Mouse (Mus musculus) embryonic facial prominence, embryonic 14.5 days (tissue): ENCODE measurements around the gene Garnl3. TPM values are rescaled to one million over a fixed set of nuclear protein-coding genes. Genes with fewer than 3 reads are reported as not detected.
A peak's percentile ranks its signal among the peaks of the same experiment; 100 is the strongest.

Experiments used
- ATAC-seq: fragments of 200-750 bp; cut with Nextera tagmentation; 2 replicates; pipeline ENCODE4 v1.8.0; 2017; ENCODE audit warnings: low read depth, moderate number of reproducible peaks, moderate TSS enrichment
- DNase-seq: peaks from one replicate; pipeline ENCODE4 v3.0.0-alpha.2; 2015; ENCODE audit warnings: low spot score
- H3K27ac ChIP-seq: fragments of 300-500 bp; sonication (generic); replicated peaks from 2 replicates; pipeline ENCODE4 v1.5.1; 2014; ENCODE audit warnings: low read depth, mild to moderate bottlenecking, low read length, moderate library complexity
- H3K27me3 ChIP-seq: fragments of 300-500 bp; sonication (generic); replicated peaks from 2 replicates; pipeline ENCODE4 v1.6.1; 2014; ENCODE audit warnings: low read length; ENCODE audit not compliant: control insufficient read depth, insufficient read depth
- H3K36me3 ChIP-seq: fragments of 300-500 bp; sonication (generic); 2 replicates; pipeline ENCODE4 v1.6.1; 2014; ENCODE audit warnings: low read length, mixed read lengths; ENCODE audit not compliant: control insufficient read depth, insufficient read depth
- H3K4me1 ChIP-seq: fragments of 300-500 bp; sonication (generic); 2 replicates; pipeline ENCODE4 v1.6.1; 2014; ENCODE audit warnings: antibody characterized with exemption, low read length; ENCODE audit not compliant: control insufficient read depth, insufficient read depth
- H3K4me2 ChIP-seq: fragments of 300-500 bp; sonication (generic); 2 replicates; pipeline ENCODE4 v1.6.1; 2014; ENCODE audit warnings: low read depth, mild to moderate bottlenecking, low read length, moderate library complexity, mixed read lengths
- H3K4me3 ChIP-seq: fragments of 300-500 bp; sonication (generic); 2 replicates; pipeline ENCODE4 v1.5.1; 2014; ENCODE audit warnings: low read depth, mild to moderate bottlenecking, low read length
- H3K9ac ChIP-seq: fragments of 300-500 bp; sonication (generic); 2 replicates; pipeline ENCODE4 v1.6.1; 2014; ENCODE audit warnings: low read depth, mild to moderate bottlenecking, low read length, moderate library complexity, mixed read lengths
- H3K9me3 ChIP-seq: fragments of 300-500 bp; sonication (generic); 2 replicates; pipeline ENCODE4 v1.6.1; 2016; ENCODE audit warnings: low read length; ENCODE audit not compliant: control insufficient read depth
- WGBS: fragments of 180-500 bp; shearing (Covaris S2); extraction: QIAGEN DNeasy Blood & Tissue Kit; methylation state at CpG from one replicate; pipeline ENCODE4 v1.1.7; 2014; 5-methylcytosine and 5-hydroxymethylcytosine counted together
- polyA plus RNA-seq: library from polyadenylated mRNA; unstranded; fragments of >200 nt; fragmentation: Nextera tagmentation; extraction: Ambion mirVana; gene quantifications from 2 replicates; pipeline ENCODE4 v1.2.1, GENCODE M21; 2014

Garnl3 gene
- polyA plus RNA-seq, 1 experiment from 2014 or later, result 12.4 TPM

- no peak overlapping the region for H3K27ac ChIP-seq
- no peaks in the 10 kb centered on the region for H3K36me3 ChIP-seq
- H3K27me3 ChIP-seq, result no peaks in the 10 kb centered on the region
- WGBS, result 89% methylated on average over 2 of the region's 2 CpGs
- H3K4me3 ChIP-seq, result no peak overlapping the region
- H3K4me2 ChIP-seq, result no peak overlapping the region
- DNase-seq (no peak), ATAC-seq (no peak)
- peaks cover 23% of the 10 kb centered on the region for H3K4me1 ChIP-seq
- H3K9ac ChIP-seq, result no peak overlapping the region
- H3K9me3 ChIP-seq, result no peaks in the 10 kb centered on the region
These were observed 30.7 kb upstream of the Garnl3 start for GRCm38 (mm10) chr2:33162126-33162525.

GRCm38 (mm10) chr2:33160326-33160973 is 29.0 kb upstream of the Garnl3 start:
- Histone ChIP-seq H3K9ac (no peak overlapping the region), H3K4me1 (peaks cover 12% of the 10 kb centered on the region), H3K36me3 (no peaks in the 10 kb centered on the region), H3K4me3 (no peak overlapping the region), H3K27me3 (no peaks in the 10 kb centered on the region), H3K4me2 (no peak overlapping the region), H3K9me3 (no peaks in the 10 kb centered on the region), H3K27ac (no peak overlapping the region; the same call in 1 of the 2 replicates)
- no peak for DNase-seq
- ATAC-seq, result no peak
- WGBS, result 49% methylated on average over 12 of the region's 12 CpGs

- no peak overlapping the region; the same call in 1 of the 2 replicates for H3K9ac ChIP-seq
These were observed 28.1 kb upstream of the Garnl3 start for GRCm38 (mm10) chr2:33159593-33159992.

GRCm38 (mm10) chr2:33158895-33159294 is 27.4 kb upstream of the Garnl3 start:
- WGBS, result 83% methylated on average over 6 of the region's 6 CpGs
- Histone ChIP-seq H3K9me3 (no peaks in the 10 kb centered on the region), H3K36me3 (no peaks in the 10 kb centered on the region), H3K27ac (no peak overlapping the region), H3K27me3 (no peaks in the 10 kb centered on the region), H3K4me2 (no peak overlapping the region), H3K4me1 (peaks cover 8% of the 10 kb centered on the region; the same call in 1 of the 2 replicates), H3K9ac (no peak overlapping the region), H3K4me3 (no peak overlapping the region)
- ATAC-seq, result no peak
- no peak for DNase-seq

More at GRCm38 (mm10) chr2:33159593-33159992, 28.1 kb upstream of the Garnl3 start:
- Histone ChIP-seq H3K4me2 (no peak overlapping the region), H3K9me3 (no peaks in the 10 kb centered on the region), H3K4me1 (peaks cover 8% of the 10 kb centered on the region; the same call in 1 of the 2 replicates), H3K27ac (no peak overlapping the region), H3K36me3 (no peaks in the 10 kb centered on the region), H3K27me3 (no peaks in the 10 kb centered on the region), H3K4me3 (no peak overlapping the region)
- WGBS, result 82% methylated on average over 7 of the region's 7 CpGs
- ATAC-seq (no peak), DNase-seq (no peak)

- WGBS, result 68% methylated on average over 5 of the region's 5 CpGs
- Histone ChIP-seq H3K4me1 (peaks cover 8% of the 10 kb centered on the region; the same call in 1 of the 2 replicates), H3K9ac (no peak overlapping the region), H3K27ac (no peak overlapping the region), H3K4me3 (no peak overlapping the region), H3K27me3 (no peaks in the 10 kb centered on the region), H3K4me2 (no peak overlapping the region), H3K36me3 (no peaks in the 10 kb centered on the region), H3K9me3 (no peaks in the 10 kb centered on the region)
- DNase-seq, result no peak
- no peak for ATAC-seq
These were observed 24.9 kb upstream of the Garnl3 start for GRCm38 (mm10) chr2:33156283-33156781.

GRCm38 (mm10) chr2:33154751-33155372 is 23.4 kb upstream of the Garnl3 start:
- H3K36me3 ChIP-seq, result no peaks in the 10 kb centered on the region
- H3K4me2 ChIP-seq, result no peak overlapping the region
- H3K4me3 ChIP-seq, result no peak overlapping the region
- H3K4me1 ChIP-seq, result no peaks in the 10 kb centered on the region
- DNase-seq (peak; percentile 81), ATAC-seq (peak; percentile 77)
- H3K9ac ChIP-seq, result no peak overlapping the region
- no peak overlapping the region for H3K27ac ChIP-seq
- H3K27me3 ChIP-seq, result no peaks in the 10 kb centered on the region
- WGBS, result 34% methylated on average over 5 of the region's 5 CpGs
- H3K9me3 ChIP-seq, result no peaks in the 10 kb centered on the region

GRCm38 (mm10) chr2:33146994-33147393 is 15.5 kb upstream of the Garnl3 start:
- Histone ChIP-seq H3K4me3 (no peak overlapping the region), H3K27ac (no peak overlapping the region), H3K36me3 (no peaks in the 10 kb centered on the region), H3K4me1 (no peaks in the 10 kb centered on the region), H3K27me3 (no peaks in the 10 kb centered on the region), H3K9ac (no peak overlapping the region), H3K4me2 (no peak overlapping the region), H3K9me3 (no peaks in the 10 kb centered on the region)
- no peak for ATAC-seq
- WGBS, result 80% methylated on average over 4 of the region's 4 CpGs
- no peak for DNase-seq

- Histone ChIP-seq H3K9ac (no peak overlapping the region), H3K9me3 (no peaks in the 10 kb centered on the region), H3K27me3 (no peaks in the 10 kb centered on the region), H3K4me2 (no peak overlapping the region), H3K4me1 (no peaks in the 10 kb centered on the region), H3K27ac (no peak overlapping the region), H3K4me3 (no peak overlapping the region), H3K36me3 (no peaks in the 10 kb centered on the region)
- no peak for DNase-seq
- ATAC-seq, result no peak
- WGBS, result 82% methylated on average over 2 of the region's 2 CpGs
These were observed 11.8 kb upstream of the Garnl3 start for GRCm38 (mm10) chr2:33143292-33143691.
